Mouse (Mus musculus) forebrain, embryonic 16.5 days (tissue): ENCODE results near the gene Gm21746. TPM values are rescaled to one million over a fixed set of nuclear protein-coding genes. Genes with fewer than 3 reads are reported as not detected.
"Not testable (repeated sequence)": the region's sequence is repeated elsewhere in the genome, so short reads cannot be mapped to it uniquely, and the experiment has no call there.

ENCODE experiments used
- ATAC-seq: fragments of 200-750 bp; cut with Nextera tagmentation; 2 replicates; pipeline ENCODE4 v1.8.0; 2017; ENCODE audit warnings: mild to moderate bottlenecking, moderate library complexity
- H3K27ac ChIP-seq: fragments of 300-500 bp; sonication (generic); 2 replicates; pipeline ENCODE4 v1.5.1; 2014; ENCODE audit warnings: low read length, control low read depth
- H3K27me3 ChIP-seq: fragments of 300-500 bp; sonication (generic); replicated peaks from 2 replicates; pipeline ENCODE4 v1.6.1; 2014; ENCODE audit warnings: low read length; ENCODE audit not compliant: control insufficient read depth, insufficient read depth
- H3K36me3 ChIP-seq: fragments of 300-500 bp; sonication (generic); 2 replicates; pipeline ENCODE4 v1.6.1; 2014; ENCODE audit not compliant: control insufficient read depth, insufficient read depth
- H3K4me1 ChIP-seq: fragments of 300-500 bp; sonication (generic); replicated peaks from 2 replicates; pipeline ENCODE4 v1.6.1; 2014; ENCODE audit warnings: low read length; ENCODE audit not compliant: control insufficient read depth, insufficient read depth
- H3K4me2 ChIP-seq: fragments of 300-500 bp; sonication (generic); 2 replicates; pipeline ENCODE4 v1.6.1; 2014; ENCODE audit warnings: mild to moderate bottlenecking, low read length, control low read depth
- H3K4me3 ChIP-seq: fragments of 300-500 bp; sonication (generic); replicated peaks from 2 replicates; pipeline ENCODE4 v1.5.1; 2014; ENCODE audit warnings: mild to moderate bottlenecking, low read length, control low read depth
- H3K9ac ChIP-seq: fragments of 300-500 bp; sonication (generic); replicated peaks from 2 replicates; pipeline ENCODE4 v1.6.1; 2014; ENCODE audit warnings: low read depth, low read length, control low read depth
- H3K9me3 ChIP-seq: fragments of 300-500 bp; sonication (generic); 2 replicates; pipeline ENCODE4 v1.6.1; 2016; ENCODE audit warnings: low read length; ENCODE audit not compliant: control insufficient read depth
- WGBS: fragments of 180-500 bp; shearing (Covaris S2); extraction: QIAGEN DNeasy Blood & Tissue Kit; methylation state at CpG from one replicate; pipeline ENCODE4 v1.1.7; 2014; 5-methylcytosine and 5-hydroxymethylcytosine counted together
- polyA plus RNA-seq: library from polyadenylated mRNA; unstranded; fragments of >200 nt; fragmentation: Nextera tagmentation; extraction: Ambion mirVana; gene quantifications from 2 replicates; pipeline ENCODE4 v1.2.1, GENCODE M21; 2015

Gene Gm21746
- polyA plus RNA-seq, result not detected in 2 replicates

- not testable (repeated sequence) for H3K9me3 ChIP-seq, H3K4me1 ChIP-seq, H3K9ac ChIP-seq, ATAC-seq, H3K36me3 ChIP-seq, H3K27ac ChIP-seq, H3K27me3 ChIP-seq, H3K4me2 ChIP-seq, H3K4me3 ChIP-seq
- 80% methylated on average over 2 of the region's 3 CpGs for WGBS
Measured at GRCm38 (mm10) chrY:6237895-6238294, at the start of gene Gm21746. TSS of gene Gm21746 (minus strand) at chrY:6237995.

- H3K9me3 ChIP-seq, H3K27me3 ChIP-seq, H3K27ac ChIP-seq, H3K36me3 ChIP-seq, ATAC-seq, H3K4me3 ChIP-seq, H3K9ac ChIP-seq, H3K4me1 ChIP-seq, H3K4me2 ChIP-seq: not testable (repeated sequence)
Measured at GRCm38 (mm10) chrY:6266798-6267197, 29.0 kb upstream of the Gm21746 start, which contains the start of gene Gm20873. TSS of gene Gm20873 (plus strand) at chrY:6267098.

Other genes with a start within 250 kb of the Gm21746 start
- gene Gm20873, start 29.1 kb upstream of the Gm21746 start, polyA plus RNA-seq, result not detected in 2 replicates